Mouse (Mus musculus): ENCODE data around the gene Otop2.

Otop2 gene

DNA sequence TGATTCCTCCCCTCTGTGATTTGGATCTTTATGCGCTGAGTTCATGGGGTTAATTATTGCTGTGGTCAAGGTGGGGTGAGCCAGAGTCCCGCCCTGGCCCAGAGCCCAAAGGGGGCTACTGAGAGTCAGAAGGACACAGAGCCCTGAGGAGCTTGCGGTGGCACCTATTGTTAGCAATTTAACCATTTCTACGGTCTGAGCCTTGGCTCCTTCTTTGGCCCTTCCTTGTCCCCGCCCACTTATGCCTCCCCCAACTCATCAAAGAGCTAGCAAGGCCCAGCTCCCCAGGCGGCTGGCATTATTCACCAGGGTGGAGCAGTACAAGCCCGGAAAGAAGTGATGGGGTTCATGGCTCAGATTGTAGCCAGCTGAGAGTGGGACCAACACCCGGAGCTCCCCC is at the start of gene Otop2:
TSS of gene Otop2 (plus strand) at position 301 of the 400 bp plus-strand sequence.
- in situ Hi-C loops (cut with MboI, MseI) = no loop called here

DNA sequence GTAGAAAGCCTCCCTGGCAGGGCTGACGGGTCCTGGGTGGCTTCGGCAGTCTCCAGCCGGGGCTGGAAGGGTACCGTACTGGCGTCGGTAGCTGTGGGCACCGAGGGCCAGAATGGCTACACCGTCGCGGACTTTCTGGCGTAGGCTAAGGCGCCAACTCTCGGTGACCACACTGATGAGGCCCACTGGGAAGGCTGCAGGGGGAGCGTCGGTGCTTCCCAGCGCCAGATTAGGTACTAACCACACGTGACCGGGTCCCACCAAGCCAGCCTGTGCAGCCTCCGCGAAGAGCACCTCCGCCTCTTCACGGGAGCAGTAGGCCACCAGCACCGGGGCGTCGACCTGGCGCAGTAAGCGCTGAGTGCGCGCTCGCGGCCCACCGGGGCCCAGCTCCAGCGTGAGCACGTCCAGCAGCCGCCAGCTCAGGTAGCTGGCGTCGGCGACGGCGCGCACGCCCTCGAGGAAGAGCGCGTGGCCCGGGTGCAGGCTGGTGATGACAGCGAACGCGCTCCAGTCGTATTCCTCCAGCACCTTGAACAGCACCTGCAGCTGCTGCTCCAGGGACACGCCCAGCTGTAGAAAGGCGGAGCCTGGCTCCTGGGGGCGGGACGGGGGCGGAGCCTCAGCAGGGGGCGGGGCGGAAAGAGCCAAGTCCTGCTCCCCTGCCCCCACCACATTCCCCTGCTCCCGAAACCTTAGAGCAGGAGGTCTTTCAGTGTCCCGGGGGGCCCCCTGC is 49.0 kb upstream of the Otop2 start:
- in situ Hi-C loops (cut with MboI, MseI) = no loop called here

DNA sequence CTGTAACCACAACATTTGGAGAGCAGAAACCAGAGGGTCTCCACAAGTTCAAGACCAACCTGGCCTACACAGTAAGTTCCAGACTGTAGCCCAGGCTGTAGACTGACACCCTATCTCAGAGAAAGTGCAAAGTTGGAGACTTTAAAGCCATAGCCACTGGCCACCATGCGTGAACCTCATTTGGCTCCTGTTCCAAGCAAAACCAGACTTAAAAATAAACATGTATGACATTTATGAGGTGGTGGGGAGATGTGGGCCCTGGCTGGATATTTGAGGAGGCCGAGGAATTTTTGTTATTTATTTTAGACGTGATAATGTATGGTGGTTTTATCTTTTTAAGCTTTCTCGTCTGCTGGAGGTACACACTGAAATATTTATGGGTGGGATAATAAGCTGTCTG is 47.8 kb upstream of the Otop2 start:
- in situ Hi-C loops (cut with MboI, MseI) = no loop called here

DNA sequence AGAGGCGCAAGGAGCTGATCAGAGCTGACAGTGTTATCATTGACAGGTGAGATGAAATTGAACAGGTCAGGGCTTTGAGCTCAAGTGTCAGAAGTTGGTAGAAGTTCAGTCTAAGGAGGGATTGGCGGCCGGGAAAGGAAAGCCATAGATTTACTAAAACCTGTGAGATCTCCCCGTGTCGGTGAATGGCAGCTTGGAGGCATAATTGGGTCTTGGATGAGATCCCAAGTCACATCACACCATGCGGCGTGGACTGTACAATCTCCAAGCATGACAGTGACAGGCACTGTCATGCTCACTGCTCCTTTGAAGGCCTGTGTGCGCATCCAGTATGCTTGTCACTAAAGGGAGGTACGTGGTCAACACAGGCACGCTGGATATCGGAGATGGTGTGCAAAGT is 44.0 kb upstream of the Otop2 start:
- in situ Hi-C loops (cut with MboI, MseI) = loop anchor here (5.0 kb wide), 2 partner anchors 56 to 171 kb away; partner anchors contain the start of gene Rab37 (in 1 of the 2)

DNA sequence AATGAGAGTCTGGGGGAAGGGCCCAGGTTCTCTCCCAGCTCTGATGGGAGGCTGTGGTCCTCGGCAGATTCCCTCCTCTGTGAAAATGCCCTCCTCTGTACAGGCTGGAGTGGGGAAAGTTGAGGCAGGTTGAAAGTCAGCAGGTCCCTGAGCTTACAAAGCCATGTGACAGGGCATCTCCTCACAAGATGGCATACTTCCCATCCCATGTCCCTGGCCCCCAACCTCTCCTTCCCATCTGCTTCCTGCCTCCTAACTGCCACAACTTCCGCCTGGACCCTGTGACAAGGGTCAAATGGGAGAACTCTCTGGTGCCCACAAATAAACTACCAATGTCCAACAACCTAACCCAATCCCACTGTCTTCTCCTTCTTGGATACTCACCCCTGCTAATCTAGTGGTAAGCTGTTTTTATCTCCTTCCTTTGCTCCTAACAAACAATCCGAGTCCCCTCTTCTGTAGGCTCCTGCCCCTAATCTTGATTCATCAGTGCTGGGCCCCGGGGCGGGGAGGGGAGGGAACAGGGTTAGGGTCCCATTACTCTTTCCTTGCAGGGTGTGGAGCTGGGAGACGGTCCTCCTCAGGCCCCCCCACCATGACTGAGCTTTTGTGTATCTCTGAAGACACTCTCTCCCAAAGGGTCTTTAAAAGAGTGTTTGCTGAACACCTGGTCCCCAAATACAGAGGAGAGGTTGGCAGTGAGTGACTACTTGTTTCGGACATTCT is 42.7 kb upstream of the Otop2 start:
- in situ Hi-C loops (cut with MboI, MseI) = loop anchor here (5.0 kb wide), 2 partner anchors 57 to 172 kb away; partner anchors contain the start of gene Rab37 (in 1 of the 2)

DNA sequence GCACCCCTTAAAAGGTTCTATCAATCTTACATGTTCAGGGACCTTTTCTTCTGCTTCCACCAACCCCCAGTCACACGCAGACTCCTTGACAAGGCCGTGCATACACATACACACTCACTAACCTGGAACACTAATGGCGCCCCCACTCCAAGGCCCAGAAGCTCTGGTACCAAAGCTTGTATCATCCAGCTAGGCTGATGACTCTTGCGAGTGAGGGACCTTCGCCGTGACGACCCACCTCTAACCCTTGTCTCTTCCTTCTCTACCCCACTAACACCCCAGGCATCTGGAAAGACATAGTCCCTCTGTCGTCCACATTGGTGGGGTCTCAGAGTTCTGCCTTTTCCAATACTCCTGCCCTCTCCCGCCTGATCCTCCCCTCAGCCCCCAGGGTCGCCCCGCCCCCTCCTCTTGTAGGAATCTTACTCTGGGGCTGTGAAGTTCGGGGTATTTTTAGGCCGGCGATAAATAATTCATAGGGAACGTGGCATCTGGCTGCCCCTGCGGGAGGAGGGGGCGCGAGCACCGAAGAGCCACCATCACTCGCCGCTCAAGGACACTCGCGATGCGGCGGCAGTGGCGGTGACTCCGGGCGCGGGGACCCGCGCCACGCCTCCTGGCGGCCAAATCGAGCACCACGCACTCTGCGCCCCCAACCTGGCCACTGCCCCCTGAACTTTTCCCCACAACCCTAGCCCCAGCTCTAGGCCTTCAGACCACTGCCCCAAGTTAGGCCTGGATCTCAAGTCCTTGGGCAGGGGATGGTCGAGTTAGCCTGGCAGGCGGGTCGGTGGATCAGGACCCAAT is 41.9 kb upstream of the Otop2 start:
- in situ Hi-C loops (cut with MboI, MseI) = loop anchor here (5.0 kb wide), 2 partner anchors 58 to 173 kb away; partner anchors contain the start of gene Rab37 (in 1 of the 2)

DNA sequence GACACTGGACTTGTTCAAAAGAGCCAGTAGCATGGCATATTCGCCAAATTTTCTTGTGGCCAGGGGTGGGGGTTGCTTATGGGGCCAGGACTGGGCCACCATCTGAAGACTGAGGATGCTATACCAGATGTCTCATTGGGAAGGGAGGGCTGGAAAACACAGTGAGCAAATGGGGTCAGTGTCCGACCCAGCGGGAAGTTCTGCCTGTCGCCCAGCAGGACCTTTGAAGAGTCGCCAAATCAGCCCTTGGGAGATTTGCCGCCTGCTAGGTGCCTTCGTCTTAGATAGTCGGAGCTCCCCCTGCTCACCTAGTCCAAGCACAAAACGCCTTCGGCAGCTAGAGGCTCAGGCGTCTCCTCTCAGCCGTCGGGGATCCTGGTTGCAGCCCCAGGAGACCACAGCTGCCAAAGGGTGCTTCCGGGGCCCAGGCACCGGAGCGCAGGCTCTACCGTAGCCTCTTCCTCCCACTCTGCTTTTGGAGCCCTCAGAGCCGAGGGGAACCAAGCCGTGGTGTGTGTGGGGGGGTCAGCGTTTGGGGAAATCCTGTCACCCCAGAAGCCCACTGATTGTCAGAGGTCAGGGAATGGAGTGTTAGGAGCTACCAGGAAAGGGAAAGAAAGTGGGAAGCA is 41.1 kb upstream of the Otop2 start:
- in situ Hi-C loops (cut with MboI, MseI) = no loop called here

DNA sequence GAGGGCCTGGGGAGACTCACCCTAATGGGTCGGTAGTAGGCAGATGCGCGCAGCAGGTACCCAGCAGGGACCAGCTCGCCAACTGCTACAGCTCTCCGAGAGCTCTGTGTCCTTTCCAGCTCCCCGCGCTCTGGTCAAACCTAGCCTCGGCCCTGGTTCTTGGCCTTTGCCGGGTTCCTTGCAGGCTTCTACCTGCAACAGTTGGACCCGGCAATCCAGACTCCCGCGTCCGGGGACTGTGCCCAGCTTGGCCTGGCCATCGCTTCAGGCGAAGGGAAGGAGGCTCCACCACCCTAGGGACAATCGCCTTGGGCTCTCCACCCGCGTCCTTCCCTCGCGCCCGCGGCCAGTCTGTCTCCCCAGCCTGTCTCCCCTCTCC is 40.6 kb upstream of the Otop2 start:
- in situ Hi-C loops (cut with MboI, MseI) = no loop called here

DNA sequence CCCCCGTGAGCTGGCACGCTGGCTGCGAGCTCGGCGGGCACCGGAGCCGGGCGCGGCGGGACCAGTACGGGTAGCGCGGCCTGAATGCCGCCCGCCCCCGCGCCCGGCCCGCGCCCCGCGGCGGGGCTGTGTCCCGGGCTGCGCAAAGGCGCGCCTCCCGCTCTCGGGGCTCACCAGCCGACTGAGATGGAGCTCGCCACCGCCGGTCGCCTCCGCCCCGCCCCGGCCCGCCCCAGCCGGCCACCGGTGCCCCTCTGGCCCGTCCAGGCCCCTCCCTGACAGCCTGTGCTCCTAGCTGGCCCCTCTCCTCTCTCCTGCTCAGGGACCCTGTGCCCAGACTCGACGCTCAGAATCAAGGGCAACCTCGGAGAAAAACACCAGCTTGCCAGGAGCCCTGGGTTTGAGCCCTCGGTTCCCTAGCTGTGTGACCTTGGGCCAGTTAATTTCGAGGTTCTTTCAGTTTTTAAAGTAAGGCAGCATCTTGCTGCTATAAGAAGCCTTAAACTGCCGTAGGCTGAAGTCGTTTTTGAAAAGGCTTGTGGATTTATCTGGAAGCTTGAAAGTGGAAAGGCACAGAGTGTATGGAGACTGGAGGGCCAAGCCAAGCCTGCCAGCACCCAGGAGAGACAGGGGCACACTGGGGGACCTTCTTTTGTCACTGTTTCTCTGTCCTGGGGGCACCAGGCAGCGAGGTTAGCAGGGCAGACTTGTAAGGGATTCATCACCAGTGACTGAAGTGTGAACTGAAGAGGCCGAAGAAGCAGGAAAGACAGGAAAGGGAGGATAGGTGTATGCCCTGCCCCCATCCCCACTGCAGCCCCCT is 39.7 kb upstream of the Otop2 start, which contains the start of gene Grin2c:
TSS of gene Grin2c (minus strand) at position 183 of the 823 bp plus-strand sequence.
- in situ Hi-C loops (cut with MboI, MseI) = no loop called here

DNA sequence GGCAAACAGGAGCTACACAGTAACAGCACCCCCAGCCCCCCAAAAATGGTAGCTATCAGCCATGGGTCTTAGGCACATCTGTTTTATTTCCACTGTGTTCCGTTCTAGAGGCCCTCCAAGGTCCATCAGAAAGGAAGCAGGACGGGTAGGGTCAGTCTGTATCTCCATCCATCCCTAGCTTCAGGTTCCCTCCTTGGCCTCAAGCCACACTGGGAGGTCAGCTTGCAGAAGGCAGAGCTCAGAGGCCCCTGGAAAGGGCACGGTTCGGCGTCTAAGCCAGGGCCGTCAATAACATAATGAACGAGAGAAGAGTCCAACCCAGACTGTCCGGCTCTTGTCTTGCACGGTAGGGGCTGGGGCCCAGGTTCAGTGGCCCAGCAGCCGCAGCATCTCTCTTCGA is 39.0 kb upstream of the Otop2 start:
- in situ Hi-C loops (cut with MboI, MseI) = no loop called here

DNA sequence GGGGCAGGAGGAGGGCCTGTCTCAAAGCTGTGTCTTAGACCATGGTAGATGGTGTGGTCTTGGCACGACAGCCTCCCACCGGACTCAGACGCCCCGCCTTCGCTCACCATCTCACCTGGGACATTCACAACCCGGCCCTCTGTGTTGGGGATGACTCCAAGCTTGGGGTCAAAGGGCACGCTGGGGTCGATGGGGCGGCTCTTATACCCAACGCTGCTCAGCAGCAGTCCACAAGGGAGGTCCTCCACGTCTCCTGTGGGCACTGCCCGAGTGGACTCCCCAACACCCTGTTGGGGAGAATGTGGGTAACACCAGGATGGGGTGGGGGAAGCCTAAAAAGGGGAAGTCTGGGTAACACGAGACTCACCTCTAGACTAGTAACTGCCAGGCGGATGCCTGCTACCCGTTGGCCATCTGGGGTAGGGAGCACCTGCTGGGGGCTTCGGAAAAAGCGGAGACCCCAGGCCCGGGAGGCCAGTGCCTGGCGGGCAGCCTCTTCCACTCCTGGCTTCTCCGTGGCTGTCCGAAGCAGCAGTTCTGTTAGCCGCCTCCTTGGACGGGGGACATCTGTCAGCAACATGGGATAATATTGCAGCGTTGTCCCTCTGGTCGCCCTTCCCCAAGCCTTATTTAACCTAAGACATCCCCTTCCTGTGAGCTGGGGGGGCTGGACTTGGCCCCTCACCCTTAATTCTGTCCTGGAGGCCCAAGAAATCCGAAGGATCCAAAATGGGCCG is 37.5 kb upstream of the Otop2 start:
- in situ Hi-C loops (cut with MboI, MseI) = loop anchor here (5.0 kb wide), 1 partner anchor 107 kb away; the partner anchor contains the start of gene Slc9a3r1 (in 2 of the 2)

DNA sequence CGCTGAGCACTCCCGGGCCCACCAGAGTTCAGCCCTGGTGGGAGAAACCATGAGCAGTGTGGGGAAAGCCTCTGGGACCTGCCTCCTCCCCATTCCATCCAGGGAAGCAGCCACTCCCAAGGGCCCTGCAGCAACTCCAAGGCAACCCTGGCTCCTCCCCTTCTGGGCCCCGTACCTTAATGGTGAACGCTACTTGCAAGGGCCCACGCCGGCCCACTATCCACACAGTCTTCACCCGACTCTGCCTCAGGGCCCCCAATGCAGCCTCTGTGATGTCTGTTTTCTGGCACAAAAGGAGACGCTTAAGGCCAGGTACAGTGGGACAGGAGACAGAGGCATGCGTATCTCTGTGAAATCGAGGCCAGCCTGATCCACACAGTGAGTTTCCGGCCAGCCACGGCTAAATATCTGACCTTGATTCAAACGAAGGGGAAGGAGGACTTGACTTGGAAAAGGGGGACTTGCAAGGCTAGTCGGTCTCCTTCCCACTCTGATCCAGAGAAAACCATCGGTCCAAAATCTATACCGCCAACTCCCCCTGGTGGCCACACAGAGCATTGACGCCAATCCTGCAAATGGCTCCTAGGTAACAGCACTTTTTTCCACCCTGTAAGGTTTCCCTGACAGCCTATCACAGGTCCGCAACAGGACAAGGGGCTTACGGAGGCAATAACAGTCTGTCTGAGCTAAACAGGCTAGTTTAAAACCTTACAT is 36.7 kb upstream of the Otop2 start:
- in situ Hi-C loops (cut with MboI, MseI) = loop anchor here (5.0 kb wide), 1 partner anchor 108 kb away; the partner anchor contains the start of gene Slc9a3r1 (in 2 of the 2)

DNA sequence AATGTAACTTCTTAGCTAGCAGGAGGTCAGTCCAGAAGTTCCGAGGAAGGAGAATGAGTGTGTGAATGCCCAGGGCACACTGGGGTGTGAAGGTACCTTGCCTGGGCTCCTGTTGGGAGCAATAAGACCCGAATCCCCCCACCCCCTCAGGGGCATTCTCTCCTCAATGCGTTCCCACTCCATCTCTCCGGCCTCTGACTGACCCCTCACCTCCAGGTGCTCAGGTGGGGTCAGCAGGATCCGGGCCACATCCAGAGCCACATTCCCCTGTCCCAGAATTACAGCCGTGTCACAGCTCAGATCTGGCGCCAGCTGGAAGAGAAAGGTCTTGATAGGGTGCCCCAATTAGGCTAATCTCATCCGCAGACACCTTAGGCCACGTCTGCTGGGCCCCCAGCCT is 35.9 kb upstream of the Otop2 start:
- in situ Hi-C loops (cut with MboI, MseI) = loop anchor here (5.0 kb wide), 1 partner anchor 109 kb away; the partner anchor contains the start of gene Slc9a3r1 (in 2 of the 2)

DNA sequence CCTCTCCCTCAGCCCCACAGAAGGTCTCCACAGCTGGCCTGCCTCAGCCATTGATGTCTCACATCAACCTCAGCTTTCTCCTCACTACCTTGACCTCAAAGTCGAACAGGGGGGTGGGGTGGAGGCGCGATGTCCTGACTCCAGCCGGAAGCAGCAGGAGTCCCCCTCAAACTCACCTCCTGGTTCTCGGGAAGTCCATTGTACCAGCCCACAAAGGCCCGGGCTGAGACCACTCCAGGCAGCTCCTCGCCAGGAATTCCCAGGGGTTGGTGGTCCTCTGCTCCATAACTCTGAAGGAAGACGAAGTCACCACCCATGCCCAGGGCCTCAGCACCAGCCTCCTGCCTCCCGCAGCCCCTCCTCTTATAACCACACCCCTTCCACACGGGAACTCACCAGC is 35.5 kb upstream of the Otop2 start:
- in situ Hi-C loops (cut with MboI, MseI) = loop anchor here (5.0 kb wide), 1 partner anchor 109 kb away; the partner anchor contains the start of gene Slc9a3r1 (in 2 of the 2)

DNA sequence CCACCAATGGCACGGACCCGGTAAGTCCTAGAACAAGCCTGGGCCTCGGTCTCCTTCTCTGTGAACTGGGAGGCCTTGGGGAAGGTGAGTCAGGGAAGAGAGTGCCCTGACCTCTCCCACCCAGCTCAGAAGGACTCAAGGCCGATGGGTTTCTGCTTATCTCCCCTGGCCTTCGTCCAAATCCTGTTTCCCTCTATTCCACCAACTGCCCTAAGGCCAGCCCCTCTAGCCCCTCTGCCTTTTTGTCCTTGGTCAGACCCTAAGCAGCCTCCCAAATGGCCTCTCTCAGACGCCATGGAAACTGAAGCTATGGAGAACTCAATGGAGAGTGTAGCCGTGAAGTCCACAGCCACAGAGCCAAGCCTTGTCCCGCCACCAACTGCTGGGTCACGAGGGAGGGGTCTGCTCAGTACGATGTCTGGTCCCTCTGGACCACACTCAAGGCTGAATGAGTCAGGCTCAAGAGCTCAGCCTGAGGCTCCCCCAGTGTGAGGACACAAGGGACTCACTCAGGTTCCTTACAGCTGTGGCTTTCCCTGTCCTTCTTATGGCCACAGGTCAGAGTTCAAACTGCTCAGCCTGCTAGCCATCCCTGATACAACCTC is 34.0 kb upstream of the Otop2 start:
- in situ Hi-C loops (cut with MboI, MseI) = loop anchor here (5.0 kb wide), 1 partner anchor 111 kb away; the partner anchor contains the start of gene Slc9a3r1 (in 2 of the 2)

DNA sequence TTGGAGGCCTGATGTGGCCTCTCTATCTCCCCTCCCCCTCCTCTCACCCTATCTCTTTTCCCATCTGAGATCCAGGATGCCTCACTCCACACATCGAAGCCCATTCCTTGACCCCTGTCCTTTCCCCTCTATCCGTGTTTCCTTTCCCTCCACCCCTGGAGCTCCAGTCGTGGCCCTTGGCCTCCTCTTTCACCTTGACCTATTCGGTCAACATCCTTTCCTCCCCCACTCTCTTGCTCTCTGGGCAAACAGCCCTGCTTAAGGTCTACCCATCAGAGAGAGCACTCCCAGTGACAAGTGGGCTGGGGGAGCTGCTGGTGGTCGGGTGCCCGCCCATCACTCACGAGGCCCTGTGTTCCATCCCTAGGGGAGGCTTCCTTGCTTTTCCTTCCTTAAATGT is 33.2 kb upstream of the Otop2 start:
- in situ Hi-C loops (cut with MboI, MseI) = loop anchor here (5.0 kb wide), 1 partner anchor 111 kb away; the partner anchor contains the start of gene Slc9a3r1 (in 2 of the 2)

DNA sequence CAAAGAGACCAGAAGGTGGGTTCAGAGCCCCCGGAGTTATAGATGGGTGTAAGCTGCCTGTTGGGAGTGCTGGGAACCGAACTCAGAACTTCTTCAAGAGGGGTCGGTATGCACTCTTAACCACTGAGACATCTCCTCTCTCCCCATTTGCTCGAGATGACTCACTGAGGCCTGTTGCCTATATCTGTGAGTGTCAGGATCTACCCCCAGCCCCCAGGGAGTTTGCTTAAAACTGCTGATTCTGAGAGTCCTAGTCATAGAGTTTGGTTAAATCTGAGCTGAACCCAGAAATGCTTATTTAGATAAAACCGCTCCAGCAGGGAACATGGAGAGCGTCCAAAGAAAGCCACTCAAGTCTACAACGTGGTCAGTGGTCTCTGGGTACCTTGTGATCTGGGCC is 32.8 kb upstream of the Otop2 start:
- in situ Hi-C loops (cut with MboI, MseI) = loop anchor here (5.0 kb wide), 1 partner anchor 112 kb away; the partner anchor contains the start of gene Slc9a3r1 (in 2 of the 2)

DNA sequence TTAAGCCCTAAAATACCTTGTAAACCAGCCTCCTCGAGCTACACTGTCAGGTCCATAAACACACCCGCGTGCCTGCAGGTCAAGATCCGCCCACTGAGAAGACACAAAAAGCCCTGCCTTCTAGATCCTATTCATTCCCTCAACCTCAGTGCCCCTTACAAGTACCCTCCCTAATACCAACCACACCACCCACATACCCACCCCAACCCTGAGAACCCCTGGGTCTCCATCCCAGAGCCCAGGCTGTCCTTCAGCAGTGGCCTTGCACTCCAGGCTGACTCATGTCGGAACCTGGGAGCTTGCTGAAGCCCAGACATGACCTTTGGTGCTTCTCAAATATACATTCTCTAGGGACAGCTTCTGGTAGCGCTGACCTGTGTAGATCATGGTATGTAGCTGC is 32.2 kb upstream of the Otop2 start:
- in situ Hi-C loops (cut with MboI, MseI) = loop anchor here (5.0 kb wide), 1 partner anchor 112 kb away; the partner anchor contains the start of gene Slc9a3r1 (in 2 of the 2)
